Mouse (Mus musculus) small intestine, adult 2 months (tissue): ENCODE data around the gene Tfpt.

ENCODE experiments used
- CTCF ChIP-seq: fragments of 200-500 bp; IDR thresholded peaks from 2 replicates; pipeline ENCODE4 v1.5.1; 2012; ENCODE audit warnings: low read depth, mild to moderate bottlenecking, control low read depth, inconsistent platforms, low read length, moderate library complexity, mixed read lengths; ENCODE audit not compliant: insufficient replicate concordance, insufficient read length; ENCODE audit errors: extremely low read depth
- POLR2A ChIP-seq: fragments of 200-500 bp; IDR thresholded peaks from 2 replicates; pipeline ENCODE4 v1.6.1; 2012; ENCODE audit warnings: low read depth, mild to moderate bottlenecking, control low read depth, inconsistent platforms, low read length, moderate library complexity

DNA sequence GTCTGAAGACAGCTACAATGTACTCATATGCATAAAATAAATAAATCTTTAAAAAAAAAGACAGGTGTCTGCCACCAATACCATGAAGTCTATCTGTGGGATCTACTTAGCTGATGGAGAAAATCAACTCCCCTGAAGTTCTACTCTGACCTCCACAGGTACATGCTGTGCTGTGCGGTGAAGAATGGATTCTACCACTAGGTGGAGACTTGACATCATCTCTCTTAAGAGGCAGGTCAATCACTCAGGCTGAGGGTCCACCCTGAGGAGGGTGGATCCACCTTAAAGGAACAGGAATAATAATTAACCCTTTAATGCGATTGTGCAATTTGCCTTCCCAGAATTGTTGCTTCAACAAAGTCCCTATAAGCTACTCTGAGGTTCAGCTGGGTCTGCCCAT lies 22.9 kb downstream of the Tfpt start:
- TF ChIP-seq CTCF (peak; percentile 28; the same call in 1 of the 2 replicates), POLR2A (no peak)
